Mouse (Mus musculus) kidney, adult 11 months (tissue): ENCODE data around the gene Ism1.

Experiments used
- DNase-seq: peaks from one replicate; pipeline ENCODE4 v3.0.0; 2022

Ism1 gene

DNA sequence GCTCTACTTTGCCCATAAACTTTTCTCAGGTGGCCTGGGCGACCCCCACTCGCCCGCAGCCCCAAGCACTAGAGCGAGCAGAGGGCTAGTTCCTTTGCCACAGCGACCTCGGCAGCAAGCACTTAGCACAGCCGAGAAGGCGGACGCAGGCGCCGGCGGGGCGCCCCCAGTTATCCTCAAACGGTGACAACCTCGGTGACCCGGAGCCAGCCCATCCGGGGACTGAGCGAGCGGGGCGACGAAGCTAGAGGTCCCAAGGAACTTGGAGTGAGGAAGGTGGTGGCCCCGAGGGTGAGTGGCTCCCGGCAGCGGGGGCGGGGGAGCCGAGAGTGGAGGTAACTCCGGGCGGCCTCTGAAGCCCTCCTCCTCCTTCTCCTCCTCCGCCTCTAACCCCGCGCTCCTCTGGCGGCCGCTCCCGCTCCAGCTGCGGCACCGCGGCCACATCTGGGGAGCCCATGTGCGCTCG, at the start of gene Ism1:
Ism1 (plus strand) TSS at position 370 of the 466 bp plus-strand sequence.
- DNase-seq = peak; percentile 17

DNA sequence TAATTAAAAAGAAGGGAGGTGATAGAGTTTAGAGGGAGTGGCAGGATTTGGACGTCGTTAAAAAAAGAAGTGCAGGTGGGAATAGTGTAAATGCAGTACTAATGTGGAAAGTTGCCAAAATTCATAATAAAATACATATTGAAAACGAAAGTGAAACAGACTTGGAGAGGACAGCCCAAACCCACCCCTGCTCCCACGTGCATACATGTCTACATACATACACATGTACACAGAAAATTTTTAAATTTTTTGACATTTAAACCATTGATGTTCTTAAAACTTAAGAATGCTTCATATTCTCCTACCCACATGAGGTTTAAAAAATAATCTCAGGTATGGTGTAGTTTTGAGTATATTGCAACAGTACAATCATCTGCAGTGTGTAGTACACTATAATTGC, 49.2 kb upstream of the Ism1 start:
- DNase-seq = no peak

DNA sequence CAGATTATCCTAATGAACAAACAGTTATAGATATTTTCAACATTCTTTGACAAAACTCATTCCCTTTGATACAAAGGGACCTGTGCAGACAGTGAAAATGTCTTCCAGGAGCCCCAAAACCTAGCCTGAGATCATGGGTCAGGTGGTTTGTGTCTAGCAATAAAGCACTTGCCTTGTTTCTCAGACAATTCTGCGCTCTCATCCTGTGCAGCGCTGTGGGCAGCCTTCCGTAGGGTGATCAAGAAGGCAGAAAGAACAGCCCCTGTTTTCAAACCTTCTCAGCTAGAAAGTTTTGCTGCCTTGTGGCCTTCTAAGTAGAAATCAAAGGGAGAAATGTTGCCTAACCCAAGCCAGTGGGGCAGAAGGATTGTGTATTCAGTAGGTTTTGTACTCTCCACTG, 48.3 kb upstream of the Ism1 start:
- no peak for DNase-seq

DNA sequence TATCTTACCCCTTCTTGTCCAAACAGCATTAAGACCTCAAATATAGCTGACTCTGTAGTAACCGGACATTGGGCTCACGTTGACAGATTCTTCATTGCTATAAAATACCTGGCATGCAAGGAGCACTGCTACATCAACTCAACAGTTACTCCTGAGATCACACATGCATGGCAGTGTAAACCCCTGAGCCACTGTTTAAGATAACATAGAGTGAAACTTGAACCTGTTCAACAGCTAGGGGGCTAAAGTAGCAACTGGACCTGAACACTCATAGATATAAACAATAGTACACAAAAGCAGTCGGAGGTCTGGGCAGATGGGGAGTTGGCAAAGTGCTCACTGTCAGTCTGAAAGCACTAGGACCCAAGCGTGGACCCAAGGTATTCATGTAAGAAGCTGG, 43.5 kb upstream of the Ism1 start:
- no peak for DNase-seq

DNA sequence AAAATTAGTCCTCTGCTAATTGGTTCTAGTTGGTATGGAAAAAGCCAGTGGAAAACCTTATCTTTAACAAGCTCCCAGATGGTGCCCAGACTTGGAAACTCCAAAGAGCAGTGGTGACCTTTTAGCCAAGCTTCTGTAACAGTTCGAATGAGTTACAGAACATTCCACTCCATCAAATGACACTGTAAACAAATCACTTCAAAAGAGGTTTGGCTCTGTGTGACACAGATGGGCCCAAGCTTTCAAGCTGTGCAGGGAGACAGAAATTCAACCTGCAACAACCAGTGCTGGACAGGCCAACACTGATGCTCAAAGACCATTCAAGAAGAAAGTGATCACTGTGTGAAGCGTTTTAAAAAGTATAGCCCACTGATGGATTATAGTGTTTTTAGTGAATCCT, 40.1 kb upstream of the Ism1 start:
- DNase-seq = no peak

DNA sequence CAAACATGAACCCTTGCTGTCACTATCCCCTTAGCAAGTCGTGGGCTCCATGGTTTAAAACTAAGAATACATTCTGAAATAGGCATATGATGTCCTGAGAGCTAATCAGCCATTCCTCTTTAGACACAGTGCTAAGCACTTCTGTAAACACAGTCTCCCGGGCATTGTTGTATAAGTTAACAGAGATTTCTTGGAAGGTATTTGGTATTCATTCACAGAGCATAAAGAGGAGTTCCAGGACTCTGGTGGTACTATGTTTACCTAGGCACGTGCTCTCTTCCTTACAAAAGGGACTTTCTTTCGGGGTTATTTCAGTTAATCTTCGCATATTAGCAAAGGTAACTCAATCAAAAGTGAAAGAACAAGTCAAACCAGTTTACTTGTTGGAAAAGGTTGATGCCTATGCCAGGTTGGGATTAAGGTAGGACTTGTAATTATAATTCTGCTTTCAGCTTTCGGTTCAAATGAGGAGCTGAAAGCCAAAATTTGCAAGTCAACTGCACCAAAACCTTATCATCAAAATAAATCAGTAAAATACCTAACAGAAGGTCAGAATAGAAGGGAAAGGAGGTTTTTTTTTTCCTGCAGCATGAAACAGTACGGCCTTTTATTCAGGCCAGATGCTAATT, 36.1 kb upstream of the Ism1 start:
- DNase-seq = no peak

DNA sequence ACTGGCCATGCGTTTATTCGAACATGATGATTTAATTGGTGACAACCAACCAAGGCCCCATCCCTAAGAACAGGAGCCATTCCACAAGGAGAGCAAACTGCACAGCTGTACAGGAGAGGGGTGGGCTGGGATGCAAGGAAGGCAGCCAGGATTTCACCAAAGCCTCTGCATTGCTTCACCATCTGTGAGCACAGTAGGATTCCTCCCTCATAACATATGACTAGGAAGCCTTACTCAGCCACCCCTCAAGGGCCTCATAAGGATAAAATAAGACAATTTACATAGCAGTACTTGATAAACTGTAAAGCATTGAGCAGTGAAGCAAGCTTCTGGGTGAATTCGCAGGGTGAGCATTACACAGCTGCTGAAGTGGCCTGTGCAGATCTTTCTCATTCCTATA, 28.5 kb upstream of the Ism1 start:
- DNase-seq = no peak

DNA sequence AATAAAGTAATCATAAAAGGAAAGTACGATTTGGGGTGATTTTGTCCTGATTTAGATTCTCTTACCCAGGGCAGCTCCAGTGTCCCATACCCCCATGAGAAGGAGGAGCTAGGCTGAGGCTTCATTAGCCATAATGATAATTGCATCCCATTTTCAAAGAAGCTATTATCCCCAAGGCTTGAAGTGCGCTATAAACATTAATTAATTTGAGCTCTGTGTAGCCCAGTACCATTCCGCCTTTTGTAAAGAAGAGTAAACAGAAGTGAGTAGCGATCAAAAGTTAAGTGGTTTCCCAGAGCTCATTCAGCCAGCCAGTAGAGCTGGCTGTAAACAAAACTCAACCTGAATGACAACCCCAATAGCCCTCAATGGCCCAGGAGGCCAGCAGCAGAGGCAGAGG, 21.2 kb upstream of the Ism1 start:
- no peak for DNase-seq

DNA sequence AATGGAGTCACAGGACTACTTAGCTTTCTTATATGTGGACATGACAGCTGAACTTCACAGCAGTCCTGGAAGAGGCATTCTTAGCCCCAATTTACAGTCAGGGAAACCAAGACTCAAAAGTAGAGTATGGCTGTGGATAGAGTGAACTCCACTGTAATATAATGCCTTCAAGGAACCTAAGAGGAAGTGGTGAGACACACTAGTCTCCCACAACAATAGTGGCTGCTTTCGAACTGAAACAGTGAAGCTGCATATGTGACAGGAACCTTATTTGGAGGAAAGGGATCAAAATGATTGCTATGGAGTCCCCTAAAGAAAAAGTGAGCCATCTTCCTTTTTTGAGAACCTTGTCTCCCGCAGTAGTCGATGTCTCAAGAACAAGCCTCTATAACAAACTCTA, 6.1 kb upstream of the Ism1 start:
- no peak for DNase-seq

DNA sequence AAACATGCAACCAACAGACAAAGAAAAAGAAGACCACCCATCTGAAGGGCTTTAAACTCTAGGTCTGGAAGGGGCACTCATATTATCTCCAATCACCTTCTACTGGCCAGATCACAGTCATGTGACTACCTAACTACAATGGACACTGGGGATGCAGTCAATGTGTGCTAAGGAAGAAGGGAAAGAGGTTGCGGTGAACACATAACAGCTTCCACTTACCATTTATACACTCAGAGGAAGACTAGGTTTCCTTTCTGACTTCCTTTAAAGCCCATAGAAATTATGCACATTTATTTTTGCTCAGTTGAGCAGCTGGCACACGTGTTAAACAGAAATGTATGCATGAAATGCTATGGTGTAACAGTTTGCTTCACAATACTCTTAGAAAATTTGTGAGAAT, 5.6 kb upstream of the Ism1 start:
- no peak for DNase-seq

DNA sequence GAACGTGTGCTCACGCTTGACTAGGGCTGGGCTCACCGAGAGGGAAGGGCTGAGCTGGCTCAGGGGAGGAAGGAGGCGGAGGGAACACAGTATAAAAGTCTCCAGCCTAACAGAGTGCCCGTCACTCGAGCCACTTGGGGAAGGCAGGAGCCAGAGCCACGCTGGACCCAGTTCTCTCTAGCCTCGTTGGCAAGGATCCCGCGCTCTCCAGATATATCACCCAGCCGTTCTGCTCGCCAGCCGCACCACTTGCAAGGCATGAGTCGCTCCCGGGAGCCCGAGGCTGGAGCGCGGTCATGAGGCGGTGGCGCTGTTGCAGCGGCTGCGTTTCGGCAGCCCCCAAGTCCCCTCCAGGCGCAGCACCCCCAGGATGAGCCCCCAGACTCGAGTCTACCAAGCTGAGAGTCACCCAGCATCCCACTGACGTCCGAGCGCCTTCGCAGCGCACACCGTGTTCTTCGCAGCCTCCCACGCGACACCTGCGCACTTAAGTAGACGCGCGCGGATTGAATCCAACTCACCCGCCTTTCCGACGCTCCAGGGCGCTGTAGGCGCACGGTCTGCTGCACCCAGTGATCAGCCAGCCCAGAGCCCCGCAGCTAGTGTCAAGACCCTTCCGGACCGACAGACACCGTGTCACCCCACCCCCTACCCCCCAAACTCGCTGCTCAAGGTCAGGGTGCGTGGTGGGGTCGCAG, 764 bp upstream of the Ism1 start:
- peak; percentile 46 for DNase-seq

DNA sequence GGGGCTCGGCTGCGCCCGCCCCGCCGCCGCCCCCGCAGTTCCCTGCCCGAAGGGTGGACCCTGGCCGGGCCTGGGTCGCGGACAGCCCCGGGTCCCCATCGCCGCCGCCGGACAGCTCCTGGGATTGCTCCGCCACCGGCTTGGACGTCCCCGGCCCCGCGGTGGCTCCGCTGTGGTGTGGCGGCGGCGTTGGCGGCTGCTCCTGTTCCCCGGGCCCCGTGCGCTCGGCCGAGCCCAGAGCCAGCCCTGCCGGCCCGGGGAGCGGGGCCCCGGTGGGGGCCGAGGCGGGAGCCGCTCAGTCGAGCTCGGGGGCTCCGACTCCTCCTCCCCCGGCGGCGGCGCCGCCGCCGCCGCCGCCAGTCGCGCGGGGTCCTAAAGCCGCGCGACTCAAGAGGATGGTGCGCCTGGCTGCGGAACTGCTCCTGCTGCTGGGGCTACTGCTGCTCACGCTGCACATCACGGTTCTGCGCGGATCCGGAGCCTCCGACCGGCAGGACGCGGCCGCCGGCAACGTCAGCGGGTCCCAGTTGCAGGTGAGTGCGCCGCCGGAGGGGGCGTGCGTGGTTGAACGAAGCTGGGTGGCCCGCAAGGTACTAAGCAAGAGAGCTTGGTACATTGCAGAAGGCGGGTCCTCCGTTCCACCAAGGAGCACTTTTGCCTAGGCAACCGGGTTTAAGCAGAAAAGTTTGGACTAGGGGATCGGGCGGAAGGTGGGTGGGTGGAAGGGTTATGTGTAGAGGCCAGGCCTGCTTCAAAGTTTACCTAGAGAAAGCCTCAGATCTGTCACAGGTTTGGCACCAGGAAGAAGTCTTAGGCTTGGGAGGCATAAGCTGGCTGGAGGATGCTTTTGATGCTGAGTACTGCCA, 530 bp downstream of the Ism1 start:
- peak; percentile 22 for DNase-seq

DNA sequence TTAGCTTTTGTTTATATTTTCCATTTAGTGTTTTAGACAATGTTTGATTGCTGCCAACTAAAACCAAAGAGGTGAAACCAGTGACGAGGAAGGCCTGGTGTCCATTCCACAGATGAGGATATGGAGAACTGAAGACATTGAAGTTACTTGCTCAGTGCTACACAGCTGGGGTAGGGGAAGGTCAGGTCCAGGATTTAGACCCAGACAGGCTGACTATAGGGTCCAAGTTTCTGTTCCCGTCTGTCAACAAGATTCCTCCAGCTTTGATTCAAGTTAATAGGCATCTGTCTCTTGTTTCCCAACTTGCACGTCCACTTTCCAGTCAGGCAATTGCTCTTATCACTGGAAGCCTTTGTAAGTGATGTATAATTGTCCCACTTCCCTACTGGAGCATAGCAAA, 4.6 kb downstream of the Ism1 start:
- no peak for DNase-seq

DNA sequence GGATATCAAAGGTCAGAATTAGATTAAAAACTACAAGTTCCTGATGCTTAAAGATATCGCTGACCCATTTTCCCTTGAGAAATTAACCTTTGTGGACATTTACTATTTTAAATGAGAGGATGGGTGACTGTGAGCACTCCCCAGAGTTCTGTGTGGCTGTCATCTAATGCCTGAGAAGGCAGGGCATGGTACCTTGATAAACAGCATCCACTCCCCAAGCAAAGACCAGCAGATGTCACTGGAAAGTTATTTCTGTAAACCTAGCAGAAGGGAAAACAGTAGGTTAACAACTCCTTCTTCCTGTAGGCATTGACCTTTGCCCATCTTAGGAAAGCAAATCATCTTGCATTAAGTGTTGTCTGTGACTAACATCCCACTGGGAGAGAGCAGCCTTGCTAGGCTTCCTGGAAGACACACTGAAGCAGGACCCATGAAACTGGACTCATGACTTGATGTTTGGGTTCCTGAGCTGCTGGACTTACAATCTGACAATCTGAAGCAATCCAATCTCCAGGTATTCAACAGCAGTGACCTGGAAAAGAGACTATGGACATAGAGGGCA, 11.5 kb downstream of the Ism1 start:
- no peak for DNase-seq

DNA sequence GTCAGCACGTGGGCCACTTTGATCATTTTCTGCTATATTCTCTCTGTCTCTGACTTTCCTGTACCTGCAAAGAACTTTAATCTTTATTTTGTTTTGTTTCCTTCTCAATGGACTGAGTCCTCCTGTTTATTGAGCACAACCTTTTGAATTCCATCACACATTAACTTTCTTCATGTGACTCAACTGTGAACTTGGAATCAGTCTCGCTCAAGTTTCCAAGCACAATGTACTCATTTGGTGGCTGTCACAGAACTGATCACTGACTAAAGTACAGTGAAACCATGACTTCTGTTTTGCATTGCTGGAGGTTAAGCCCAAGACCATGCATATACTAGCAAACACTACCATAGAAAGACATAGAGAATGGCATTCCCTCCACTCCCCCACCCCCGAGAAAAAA, 15.5 kb downstream of the Ism1 start:
- DNase-seq = peak; percentile 12

DNA sequence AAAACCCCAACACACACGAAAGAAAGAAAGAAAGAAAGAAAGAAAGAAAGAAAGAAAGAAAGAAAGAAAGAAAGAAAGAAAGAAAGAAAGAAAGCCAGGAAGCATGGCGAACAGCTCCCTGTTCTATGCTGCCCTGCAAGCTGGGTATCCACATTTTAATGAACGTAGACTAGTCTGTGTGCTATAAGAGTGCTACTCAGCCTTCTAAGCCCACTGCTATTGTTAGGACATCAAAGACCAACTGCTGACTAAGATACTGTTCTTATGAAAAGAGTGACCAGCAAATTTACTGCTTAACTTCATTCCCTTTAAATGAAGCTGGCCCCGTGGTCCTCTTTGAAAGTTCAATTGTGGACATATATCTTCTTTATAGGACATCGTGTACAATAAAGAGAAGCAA, 16.7 kb downstream of the Ism1 start:
- DNase-seq = no peak

DNA sequence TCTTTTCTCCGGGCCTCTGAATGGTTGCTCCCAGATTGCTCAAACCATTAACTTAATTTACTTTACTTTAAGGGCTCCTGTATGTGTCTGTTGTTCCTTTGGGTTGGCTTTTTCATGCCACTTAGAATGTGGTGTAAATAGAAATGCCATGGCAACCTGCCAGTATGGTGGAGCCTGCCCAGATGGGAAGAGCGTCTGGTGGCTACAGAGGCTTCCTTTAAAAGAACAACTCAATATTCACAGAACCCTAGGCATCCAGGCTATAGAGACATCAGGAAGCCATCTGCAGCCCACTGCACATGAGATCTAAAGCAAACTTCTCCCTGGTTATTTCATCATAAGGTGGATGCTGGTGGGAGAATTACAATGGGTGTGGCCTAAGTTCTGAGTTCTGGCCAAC, 18.6 kb downstream of the Ism1 start:
- no peak for DNase-seq

DNA sequence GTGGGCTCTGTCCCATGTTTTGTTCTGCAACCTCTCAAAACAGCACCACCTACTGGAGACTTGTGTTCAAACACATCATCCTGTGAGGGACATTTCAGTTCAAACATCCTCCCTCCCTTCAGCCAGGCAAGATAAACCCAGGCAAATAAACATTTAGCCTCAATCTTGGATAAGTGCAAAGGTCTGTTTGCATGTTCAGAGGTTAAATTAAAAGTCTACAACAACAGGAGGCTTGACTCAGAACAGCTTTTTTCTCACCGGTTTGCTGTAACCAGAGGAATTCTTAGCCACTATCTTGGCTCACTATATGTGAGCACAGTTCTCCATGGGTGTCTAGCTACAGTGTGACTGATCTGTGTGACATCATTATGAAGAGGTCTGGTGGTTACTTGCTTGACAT, 22.6 kb downstream of the Ism1 start:
- DNase-seq = no peak

DNA sequence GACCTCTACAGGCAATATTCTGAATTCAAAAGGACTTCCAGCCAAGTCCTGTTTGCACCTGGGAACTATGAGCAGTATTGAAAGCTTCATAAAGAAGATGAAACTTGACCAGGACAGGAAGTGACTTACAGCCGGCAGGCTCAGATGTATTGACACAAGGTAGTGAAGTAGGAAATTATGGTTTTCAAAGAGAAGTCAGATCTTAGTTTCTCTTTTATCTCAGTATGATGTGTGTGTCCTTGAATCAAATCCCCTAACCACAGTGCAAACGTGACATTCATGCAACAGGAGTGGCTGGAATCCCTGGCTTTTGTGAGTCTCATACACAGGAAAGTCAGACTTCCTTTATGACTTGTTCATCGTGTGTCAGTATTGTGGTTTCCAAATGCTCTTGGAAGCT, 27.0 kb downstream of the Ism1 start:
- no peak for DNase-seq

DNA sequence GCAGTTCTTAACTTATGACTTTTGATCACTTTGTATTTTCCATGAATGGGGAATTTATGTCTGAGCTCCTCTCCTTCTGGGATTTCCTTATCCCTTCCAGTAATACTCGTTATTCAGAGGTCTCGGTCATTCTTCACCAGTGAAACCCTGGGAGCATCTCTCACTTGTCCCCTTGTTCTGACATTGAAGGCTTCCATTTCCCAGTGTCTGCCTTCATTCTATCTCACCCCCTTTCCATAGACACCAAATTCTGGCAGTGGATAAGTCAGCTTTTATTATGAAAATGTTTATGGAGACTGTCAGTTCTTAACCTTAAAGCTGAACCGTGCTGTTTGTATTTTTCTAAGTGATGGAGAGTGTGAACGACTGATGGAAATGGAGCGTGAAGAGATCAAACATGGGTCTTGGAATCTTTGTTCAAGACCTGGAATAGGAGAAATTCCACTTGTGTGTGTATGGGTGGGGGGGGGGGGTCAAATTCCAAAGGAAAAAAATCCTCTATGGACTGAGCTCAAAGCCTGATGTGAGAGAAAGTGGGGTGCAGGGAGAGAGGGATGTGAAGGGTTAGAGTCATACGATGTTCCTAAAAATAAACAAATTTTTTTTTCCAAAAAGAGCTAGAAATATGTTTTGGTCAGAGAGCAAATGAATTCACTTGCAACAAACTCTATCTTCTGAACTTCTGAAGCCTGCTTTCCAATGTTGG, 30.4 kb downstream of the Ism1 start:
- no peak for DNase-seq

DNA sequence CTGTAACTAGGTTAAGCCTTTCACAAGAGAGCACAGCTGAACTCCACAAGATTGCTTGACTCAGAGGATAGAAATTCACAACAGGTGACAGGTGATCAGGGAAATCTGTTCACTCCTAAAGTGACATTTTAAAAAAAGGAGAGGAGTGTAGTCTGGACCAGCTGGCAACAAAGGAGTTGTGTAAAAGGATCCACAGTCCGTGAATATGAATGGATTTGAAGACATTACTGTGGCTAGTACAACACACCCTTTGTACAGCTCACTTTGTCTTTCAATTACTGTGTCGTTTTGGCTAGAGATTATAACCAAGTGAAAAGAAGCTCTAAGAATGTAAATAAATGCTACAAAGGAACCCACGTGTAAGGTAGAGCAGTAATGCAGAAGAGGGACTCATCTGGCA, 33.7 kb downstream of the Ism1 start:
- no peak for DNase-seq

DNA sequence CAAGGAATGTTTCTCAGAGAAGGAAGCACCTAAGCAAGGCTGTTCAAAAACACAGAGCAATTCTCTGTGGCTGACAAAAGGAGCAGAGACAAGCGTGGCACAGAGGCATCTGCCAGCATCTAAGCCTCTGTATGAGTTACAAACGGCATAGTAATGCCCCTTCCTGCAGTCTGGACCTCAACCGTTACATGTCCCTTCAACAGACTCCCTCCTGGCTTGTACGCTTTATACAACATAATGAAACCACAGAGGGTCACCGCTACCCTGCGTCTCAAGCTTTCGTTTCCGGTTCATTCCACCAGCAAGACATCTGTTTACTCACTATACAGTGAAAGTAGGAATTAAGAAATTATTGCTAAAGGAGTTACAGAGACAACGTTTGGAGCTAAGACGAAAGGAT, 34.1 kb downstream of the Ism1 start:
- no peak for DNase-seq

DNA sequence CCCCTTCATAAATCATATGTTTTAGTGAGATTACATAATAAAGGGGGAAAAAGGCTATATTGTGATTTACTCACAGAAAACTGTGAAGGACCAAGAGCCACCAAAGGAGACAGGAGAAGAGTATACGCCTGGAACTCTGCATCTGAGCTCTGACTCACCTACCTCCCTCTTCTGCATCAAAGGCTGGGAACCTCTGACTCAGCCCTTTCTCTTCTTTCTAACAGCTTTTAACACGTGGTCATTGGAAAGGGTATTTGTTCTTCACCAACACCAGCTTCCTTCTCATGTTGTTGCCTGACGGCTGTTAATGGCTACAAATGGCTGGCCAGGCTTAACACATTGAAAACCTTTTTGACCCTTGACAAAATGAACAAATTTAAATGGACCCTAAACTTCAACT, 36.2 kb downstream of the Ism1 start:
- DNase-seq = no peak
